Mouse (Mus musculus): ENCODE measurements around the gene Rbms2. TPM values are rescaled to one million over a fixed set of nuclear protein-coding genes. Genes with fewer than 3 reads are reported as not detected.
A peak's percentile ranks its signal among the peaks of the same experiment; 100 is the strongest.
"Not testable (repeated sequence)": the region's sequence is repeated elsewhere in the genome, so short reads cannot be mapped to it uniquely, and the experiment has no call there.

Rbms2 gene
- total RNA-seq (2015; ENCODE audit: low replicate concordance) (1.9 and 5.0 TPM in 2 replicates), total RNA-seq (2017; ENCODE audit: low replicate concordance) (0.51 and 6.8 TPM in 2 replicates)

DNA sequence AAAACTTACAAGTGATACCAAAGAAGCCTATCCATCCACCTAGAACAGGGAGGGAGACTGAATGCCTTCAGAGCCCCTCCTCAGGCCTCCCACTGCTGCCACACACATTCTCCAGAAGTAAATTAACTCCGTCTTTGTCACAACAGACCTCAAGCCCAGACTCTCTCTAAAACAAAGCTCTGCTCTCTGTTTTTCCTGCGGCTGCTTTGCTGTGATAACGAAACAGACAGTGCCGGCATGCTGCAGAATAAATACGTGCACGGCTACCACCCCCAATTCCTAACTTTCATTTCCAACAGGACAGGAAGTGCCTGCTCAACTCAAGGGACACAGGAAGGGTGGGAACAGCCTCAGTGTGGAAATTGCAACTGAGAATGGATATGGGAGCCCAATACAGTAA lies at the start of gene Rbms2:
Rbms2 (minus strand) TSS at position 309 of the 400 bp plus-strand sequence.
- ATAC-seq (replicated peaks; ENCODE audit: low FRiP score, poor library complexity, severe bottlenecking), result no peak

DNA sequence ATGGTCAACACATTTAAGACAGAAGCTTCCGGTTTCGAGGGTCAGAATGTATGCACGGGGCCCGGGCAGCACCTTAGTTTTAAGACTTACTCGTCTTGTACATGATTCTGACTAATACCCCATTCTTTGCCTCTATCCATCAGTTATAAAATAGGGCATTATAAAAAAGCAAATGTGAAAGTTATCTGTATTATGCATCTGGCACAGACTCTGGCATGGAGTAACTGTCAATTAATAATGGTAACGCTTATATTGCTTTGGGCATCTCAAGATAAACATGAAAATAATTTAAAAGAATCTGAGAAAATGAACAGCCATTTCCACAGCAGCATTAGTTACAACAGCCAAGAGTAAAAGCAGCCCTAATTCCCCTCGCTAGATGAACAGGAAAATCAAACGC lies 47.9 kb upstream of the Rbms2 start:
- ATAC-seq (replicated peaks; ENCODE audit: low FRiP score, poor library complexity, severe bottlenecking), result no peak

DNA sequence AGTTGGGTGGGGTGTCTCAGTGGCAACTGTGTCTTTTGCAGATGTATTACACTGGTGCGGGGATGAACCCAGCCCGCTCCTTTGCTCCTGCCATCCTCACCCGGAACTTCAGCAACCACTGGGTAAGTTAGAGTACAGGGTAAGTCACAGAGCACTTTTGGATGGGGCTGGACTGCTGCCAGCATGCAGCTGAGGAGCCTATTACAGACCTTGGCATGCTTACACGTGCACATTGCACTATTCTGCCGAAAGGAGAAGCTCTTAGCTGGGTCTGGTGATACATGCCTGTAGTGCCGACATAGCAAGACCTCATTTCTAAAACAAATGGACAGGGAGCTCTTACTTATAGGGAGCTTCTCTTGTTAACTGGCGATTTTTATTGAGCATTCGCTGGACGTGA lies 47.5 kb upstream of the Rbms2 start:
- no peak for ATAC-seq (replicated peaks; ENCODE audit: low FRiP score, poor library complexity, severe bottlenecking)

DNA sequence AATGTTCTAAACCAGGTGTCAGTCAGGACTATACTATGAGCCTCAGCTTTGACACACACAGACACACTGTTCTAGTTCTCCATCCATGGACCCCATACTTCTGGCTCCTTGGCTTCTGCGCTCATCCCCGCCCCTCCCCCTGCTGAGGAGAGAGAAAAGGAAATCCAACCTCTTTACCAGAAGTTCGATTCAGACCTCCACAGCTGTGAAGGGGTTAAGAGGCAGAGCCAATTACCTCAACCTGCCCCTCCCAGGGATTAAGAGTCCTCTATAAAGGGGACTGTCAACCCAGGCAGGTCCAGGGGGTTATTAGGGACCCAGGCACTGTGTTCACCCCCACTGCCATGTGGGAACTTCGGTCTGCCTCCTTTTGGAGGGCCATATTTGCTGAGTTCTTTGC lies 45.4 kb upstream of the Rbms2 start, which contains the start of gene Mip:
Mip (plus strand) TSS at position 301 of the 400 bp plus-strand sequence.
- ATAC-seq (replicated peaks; ENCODE audit: low FRiP score, poor library complexity, severe bottlenecking), result no peak

DNA sequence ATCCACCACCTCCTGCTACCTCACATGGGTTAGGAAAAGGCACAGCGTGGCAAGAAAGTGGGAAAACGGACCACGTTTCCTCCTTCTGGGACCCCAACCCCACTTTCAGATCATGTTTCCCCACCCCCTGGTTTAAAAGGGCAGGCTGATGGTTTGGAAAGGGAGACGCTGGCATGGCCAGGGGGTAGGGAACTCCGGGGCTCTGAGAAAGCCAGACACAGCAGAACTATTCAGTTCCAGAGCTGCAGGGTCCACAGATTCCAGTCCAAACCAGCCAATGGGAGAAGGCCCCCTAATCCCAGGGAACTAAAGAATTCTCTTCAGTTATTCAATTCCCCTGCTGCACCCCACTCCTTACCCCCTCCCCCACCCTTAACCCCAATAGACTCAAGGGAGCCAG lies 45.0 kb upstream of the Rbms2 start:
- ATAC-seq (replicated peaks; ENCODE audit: low FRiP score, poor library complexity, severe bottlenecking), result no peak

DNA sequence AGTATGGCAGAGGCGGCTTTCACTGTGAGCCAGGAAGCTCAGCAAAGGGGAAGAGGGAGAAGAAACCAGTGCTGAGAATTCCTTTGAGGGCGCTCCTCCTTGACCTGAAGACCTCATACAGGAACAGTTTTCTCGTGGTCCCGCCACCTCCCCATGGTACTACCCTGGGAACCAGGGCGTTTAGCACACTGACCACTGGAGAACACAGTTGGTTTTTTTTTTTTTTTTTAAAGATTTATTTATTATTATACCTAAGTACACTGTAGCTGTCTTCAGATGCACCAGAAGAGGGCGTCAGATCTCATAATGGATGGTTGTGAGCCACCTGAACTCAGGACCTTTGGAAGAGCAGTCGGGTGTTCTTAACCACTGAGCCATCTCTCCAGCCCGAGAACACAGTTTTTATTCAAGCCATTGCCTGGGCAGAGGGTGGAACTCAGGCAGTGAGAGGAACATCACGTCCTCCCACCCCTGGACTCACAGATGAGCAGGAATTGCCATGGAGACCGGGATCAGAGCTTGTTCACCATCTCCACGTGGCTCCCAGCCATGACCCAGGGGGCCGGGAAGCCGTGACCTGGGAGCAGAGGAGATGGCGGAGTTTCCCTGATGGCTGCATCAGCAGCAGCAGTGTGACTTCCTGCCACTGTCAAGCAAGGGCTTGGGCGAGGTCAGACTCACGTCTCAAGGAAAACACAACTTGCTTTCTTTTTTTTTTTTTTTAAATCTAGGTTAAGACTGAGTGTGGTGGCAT lies 41.6 kb upstream of the Rbms2 start:
- no peak for ATAC-seq (replicated peaks; ENCODE audit: low FRiP score, poor library complexity, severe bottlenecking)

DNA sequence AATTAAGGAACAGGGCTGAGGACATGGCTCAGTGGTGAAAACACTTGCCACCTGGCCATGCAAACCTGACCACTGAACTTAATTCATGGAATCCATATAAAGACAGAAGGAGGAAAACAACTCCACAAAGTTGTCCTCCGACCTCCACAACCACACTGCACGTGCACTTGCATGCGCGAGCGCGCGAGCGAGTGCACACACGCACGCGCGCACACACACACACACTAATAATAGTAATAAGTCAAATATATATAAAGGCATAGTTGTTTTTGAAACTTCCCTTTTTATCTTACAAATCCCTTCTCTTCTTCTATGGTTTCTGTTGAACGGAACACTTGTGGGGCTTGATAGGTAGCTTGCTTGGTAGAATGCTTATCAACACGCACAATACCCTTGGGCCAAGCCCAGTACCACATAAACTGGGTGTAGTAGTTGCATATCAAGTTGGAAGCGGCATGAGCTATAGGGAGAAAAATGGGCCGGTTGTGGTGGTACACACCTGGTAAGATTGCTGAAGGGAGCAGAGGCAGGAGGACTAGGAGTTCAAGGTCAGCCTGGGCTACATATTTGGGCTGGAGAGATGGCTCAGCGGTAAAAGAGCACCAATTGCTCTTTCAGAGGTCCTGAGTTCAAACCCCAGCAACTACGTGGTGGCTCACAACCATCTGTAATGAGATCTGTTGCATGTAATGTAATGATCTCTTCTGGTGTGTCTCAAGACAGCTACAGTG lies 38.5 kb upstream of the Rbms2 start:
- peak; percentile 69 for ATAC-seq (replicated peaks; ENCODE audit: low FRiP score, poor library complexity, severe bottlenecking)

DNA sequence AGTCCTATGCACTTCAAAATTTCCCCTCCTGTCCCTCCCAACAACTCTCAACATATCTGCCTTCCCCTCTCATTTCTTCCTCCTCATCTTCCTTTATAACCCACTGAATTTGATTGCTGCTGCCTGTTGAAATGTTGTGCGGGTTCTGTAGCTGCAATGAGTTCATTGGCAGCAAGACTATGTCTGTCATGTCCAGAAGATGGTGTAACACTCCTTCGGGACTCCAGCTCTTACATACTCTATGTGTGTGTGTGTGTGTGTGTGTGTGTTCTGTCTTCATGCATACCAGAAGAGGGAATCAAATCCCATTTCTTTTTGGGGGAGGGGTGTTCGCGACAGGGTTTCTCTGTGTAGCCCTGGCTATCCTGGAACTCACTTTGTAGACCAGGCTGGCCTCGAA lies 34.9 kb upstream of the Rbms2 start:
- ATAC-seq (replicated peaks; ENCODE audit: low FRiP score, poor library complexity, severe bottlenecking), result no peak

DNA sequence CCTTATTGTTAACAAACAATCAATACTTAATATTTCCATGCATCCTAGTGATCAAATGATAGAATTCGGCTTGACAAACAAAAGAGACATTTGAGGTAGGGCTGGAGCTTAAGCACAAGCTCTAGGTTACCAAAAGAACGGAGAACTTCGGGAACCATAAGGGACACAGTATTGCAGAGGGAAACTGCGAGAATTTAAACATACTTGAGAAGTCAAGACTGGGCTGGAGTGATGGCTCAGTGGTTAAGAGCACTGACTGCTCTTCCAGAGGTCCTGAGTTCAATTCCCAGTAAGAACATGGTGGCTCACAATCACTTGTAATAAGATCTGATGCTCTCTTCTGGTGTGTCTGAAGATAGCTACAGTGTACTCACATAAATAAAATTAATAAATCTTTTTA lies 34.0 kb upstream of the Rbms2 start:
- not testable (repeated sequence) for ATAC-seq (replicated peaks; ENCODE audit: low FRiP score, poor library complexity, severe bottlenecking)

DNA sequence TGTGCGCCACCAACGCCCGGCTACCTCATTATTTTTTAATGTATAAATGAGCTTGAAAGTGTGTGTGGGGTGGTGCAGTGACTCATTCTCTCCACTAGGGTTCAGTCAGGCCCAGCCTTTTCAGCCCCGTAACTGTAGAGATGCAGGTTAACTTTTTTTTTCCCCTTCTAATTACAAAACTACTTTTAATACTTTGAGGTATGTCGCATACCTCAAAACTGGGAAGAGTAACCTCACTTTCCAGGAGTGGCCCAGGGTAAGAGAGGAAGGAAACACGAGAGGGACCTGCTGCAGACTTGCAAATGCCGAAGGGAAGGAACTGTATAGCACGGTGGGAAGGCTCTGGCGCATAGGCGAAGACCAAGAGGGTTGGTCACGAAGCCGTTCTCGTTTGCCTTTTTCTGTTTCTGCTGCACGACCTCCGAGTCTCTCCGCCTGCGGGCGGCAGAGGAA lies 32.8 kb upstream of the Rbms2 start:
- peak; percentile 80 for ATAC-seq (replicated peaks; ENCODE audit: low FRiP score, poor library complexity, severe bottlenecking)

DNA sequence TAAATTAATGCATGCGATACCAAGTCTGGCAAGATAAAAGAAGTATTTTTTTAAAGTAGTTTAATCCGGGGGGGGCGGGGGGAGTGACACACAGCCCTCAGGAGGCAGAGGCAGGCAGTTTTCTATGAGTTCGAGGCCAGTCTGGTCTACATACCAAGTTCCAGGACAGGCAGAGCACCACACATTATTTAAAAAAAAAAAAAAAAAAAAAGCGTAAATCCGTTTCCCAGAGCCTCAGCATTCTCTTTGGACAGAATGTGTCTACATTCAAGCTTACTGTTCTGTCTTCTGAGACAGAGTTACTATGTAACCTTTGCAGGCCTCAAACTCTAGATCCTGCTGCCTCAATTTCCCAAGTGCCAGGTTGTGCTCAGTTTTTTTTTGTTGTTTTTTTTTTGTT lies 32.1 kb upstream of the Rbms2 start:
- no peak for ATAC-seq (replicated peaks; ENCODE audit: low FRiP score, poor library complexity, severe bottlenecking)

DNA sequence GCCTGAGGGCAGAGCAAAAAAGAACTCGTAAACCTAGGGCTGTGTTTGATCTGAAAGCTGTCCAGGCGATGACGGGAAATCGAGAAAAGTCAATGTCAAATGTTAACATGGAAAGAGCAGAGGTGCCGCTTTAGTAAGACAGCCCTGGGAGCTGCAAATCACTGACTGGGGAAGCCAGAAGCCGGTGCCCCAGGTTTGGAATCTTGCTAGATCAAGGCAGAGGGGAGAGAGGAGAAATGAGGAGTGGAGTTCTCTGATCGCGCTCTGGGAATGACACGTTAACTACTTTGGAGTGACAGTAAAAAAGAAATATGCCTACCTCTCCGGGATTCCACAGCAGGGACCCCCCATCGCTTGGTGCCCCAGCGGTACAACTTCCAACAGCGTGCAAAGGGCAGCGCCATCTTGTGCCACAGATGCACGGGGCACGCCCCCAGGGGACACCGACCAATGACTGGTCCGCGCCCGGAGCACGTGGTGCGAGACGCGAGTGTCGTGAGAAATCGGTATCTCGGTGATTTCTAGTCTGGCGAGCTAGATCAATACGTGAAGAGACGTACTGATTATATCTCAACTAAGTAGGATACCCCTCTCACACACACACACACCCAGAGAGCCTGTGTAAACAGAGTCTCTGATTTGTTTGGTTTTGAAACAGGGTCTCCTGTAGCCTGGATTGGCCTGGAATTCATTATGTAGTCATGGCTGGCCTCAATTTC lies 31.5 kb upstream of the Rbms2 start, which contains the start of gene Spryd4:
Spryd4 (minus strand) TSS at position 418 of the 719 bp plus-strand sequence.
- ATAC-seq (replicated peaks; ENCODE audit: low FRiP score, poor library complexity, severe bottlenecking), result peak; percentile 96

DNA sequence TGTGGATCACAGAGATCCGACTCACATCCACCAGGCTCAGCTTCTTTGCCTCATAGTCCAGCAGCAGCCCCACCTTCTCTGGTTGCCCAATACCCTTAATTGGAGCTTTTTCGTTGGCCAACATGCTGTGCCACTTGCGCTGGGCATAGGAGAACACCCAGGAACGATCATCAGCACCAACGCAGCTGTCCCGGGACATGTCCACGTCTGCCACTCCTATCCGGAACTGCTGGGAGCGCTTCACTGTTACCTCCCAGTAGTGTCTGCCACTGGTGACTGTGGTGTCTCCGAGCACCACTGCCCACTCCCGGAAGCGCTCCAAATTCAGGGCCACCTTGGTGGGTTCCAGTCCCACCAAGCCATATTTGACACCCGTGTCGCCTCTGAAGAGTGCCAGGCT lies 30.9 kb upstream of the Rbms2 start:
- peak; percentile 40; the same call in 1 of the 2 replicates for ATAC-seq (replicated peaks; ENCODE audit: low FRiP score, poor library complexity, severe bottlenecking)

DNA sequence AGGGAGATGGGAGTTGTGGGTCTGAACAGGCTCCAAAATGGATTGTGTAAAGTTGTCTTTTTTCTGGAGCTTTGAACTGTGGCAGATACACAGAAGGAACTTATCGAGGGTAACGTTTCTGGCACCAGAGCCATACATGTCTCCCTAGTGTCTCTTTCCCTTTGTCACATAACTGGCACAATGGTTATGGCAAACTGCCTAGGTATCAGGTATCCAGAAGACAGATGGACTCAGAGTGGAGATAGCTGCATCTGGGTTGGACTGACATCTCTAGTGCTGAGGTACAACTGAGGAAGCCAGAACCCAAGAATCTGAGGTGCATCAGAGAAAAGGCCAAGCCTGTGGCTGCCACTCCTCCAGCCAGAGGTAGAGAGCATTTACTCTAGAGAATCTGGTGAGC lies 30.0 kb upstream of the Rbms2 start:
- no peak for ATAC-seq (replicated peaks; ENCODE audit: low FRiP score, poor library complexity, severe bottlenecking)

DNA sequence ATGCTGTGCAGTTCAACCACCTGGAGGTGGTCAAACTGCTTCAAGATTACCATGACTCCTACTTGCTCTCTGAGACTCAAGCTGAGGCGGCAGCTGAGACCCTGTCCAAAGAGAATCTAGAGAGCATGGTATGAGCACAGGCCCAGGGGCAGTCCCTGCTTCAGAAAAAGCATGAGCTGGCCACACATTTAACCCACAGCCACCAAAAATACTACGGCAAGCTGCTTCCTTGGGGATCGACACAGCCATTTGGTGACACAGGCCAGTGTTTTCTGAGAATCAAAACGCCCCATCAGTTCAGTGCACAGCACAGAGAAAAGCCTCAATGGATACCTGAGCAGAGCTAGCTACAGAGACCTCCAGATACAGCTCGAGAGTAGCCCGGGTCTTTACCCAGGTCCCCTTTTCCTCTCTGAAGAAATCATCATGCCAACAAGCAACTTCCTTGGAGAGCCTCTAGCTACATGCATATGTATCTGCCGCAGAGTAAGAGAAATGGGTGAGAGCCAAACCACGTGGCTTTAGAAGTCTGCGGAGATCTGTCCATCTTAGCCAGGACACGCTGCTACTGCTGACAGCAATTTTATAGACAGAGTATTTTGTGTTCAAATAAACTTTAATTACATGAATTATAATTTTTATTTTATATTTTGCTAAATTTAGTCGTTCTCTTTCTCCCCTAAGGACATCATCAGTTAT lies 29.4 kb upstream of the Rbms2 start:
- ATAC-seq (replicated peaks; ENCODE audit: low FRiP score, poor library complexity, severe bottlenecking), result no peak

DNA sequence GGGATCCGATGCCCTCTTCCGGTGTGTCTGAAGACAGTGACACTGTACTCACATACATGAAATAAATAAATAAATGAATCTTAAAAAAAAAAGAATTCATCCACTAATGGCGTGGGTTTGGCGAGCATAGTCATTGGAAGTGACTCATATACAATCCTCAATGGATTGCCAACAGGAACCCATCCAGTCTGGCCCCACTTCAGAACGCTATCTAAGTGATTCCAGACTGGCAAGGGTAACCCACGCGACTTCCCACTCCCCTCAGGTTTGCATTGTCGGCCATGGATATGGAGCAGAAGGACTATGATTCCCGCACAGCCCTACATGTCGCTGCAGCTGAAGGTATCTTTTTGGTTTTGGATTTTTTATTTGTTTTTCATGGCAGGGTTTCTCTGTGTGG lies 28.2 kb upstream of the Rbms2 start:
- ATAC-seq (replicated peaks; ENCODE audit: low FRiP score, poor library complexity, severe bottlenecking), result no peak

DNA sequence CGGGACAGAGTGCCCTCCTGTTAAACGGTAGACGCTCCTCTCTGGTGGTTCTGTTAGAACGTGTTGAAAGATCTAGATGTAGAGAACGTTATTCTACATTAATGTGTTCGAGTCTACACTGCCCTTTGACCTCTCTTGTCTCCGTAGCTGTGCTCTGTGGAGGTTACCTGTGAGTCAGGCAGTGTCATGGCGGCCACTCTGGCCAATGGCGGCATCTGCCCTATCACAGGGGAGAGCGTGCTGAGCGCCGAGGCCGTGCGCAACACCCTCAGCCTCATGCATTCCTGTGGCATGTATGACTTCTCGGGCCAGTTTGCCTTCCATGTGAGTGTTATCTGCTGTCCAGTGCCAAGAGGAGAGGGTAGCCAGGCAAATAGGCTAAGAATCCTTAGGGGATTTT lies 24.8 kb upstream of the Rbms2 start:
- no peak for ATAC-seq (replicated peaks; ENCODE audit: low FRiP score, poor library complexity, severe bottlenecking)

DNA sequence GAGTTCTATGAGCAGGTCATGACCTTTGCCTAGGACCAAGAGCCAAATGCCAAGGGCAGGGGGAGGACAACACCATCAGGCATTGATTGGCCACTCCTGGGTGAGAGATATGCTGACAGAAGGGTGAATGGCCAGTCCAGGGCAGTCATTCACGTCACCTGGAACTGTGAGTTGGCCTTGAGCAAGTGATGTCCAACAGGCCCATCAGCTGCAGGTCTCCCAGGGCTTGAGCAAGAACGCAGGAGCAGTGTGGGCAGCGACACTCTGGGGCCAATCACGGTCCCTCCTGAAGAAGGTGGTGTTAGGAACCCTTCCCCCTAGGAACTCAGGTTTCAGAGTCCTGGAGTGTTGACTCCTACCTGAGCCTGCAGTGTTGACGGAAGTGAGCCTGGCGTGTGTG lies 21.8 kb upstream of the Rbms2 start:
- ATAC-seq (replicated peaks; ENCODE audit: low FRiP score, poor library complexity, severe bottlenecking), result no peak

DNA sequence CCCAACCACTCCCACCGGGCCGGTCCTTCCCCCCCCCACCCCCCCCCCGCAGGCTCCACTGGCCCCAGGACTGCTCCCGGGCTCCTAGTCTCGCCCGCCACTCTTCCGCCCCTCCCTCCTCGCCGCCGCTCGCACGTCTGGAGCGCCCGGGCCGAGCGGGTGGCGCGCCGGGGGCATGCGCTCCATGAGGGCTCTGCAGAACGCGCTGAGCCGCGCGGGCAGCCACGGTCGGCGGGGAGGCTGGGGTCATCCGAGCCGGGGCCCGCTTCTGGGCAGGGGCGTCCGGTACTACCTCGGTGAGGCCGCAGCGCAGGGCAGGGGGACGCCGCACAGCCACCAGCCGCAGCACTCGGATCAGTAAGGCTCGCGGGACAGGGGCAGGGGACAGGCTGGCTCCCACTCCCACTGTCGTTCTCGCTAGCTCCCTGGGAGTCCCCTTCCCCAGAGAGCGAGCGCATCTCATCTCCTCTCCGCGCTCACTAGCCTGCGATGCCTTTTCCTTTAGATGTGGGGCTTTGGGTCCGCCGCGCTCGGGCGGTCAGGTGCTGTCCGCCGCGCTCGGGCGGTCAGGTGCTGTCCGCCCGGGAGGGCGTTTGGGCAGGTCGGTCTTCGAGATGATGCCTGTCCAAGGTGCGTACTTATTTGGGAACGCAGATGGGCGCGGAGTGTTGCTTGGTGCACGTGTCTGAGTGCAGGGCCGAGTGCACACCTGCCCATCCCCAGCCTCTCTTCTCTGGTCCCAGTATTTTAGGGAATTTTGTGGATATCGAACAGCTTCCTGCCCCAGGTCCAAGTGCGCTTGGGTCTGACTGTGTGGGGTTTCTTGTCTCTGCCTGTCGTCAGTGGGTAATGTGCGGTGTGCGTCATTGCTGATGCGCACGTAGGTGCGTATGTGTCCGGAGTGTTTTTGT lies 14.7 kb upstream of the Rbms2 start:
- peak; percentile 59 for ATAC-seq (replicated peaks; ENCODE audit: low FRiP score, poor library complexity, severe bottlenecking)
